Mouse (Mus musculus) ovary, postnatal 36 days (tissue): Measurements from ENCODE around the gene Gpnmb.

ENCODE experiments used
- DNase-seq: peaks from one replicate; pipeline ENCODE4 v3.0.0; 2022; ENCODE audit warnings: low spot score, mixed read lengths

Gpnmb gene

GRCm38 (mm10) chr6:49036275-49037267 lies at the start of gene Gpnmb:
Gene Gpnmb, plus strand, starts transcription at chr6:49036546.
- peak; percentile 8 for DNase-seq

- no peak for DNase-seq
Observed at GRCm38 (mm10) chr6:48989971-48990370, 46.4 kb upstream of the Gpnmb start.

GRCm38 (mm10) chr6:48991991-48992390 lies 44.4 kb upstream of the Gpnmb start:
- DNase-seq: no peak

DNA sequence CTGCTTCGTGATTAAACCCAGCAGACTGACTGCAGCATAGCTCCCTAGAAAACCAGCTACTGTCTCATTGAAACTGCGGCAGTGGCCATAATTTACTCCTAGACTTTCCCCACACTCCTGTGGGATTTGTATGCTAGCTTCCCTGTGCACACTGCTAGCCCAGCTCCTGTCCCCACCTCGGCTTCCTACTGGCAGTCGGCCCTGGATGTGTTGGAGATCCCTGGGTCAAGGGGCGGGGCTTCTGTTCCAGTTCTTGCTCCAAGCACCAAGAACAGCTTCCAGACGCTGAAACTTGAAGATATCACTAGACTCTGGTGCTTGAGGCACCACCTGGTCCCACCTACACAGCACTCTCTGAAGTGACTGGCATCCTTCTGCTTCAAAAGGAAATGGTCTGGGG lies 38.2 kb upstream of the Gpnmb start:
- DNase-seq: no peak

DNA sequence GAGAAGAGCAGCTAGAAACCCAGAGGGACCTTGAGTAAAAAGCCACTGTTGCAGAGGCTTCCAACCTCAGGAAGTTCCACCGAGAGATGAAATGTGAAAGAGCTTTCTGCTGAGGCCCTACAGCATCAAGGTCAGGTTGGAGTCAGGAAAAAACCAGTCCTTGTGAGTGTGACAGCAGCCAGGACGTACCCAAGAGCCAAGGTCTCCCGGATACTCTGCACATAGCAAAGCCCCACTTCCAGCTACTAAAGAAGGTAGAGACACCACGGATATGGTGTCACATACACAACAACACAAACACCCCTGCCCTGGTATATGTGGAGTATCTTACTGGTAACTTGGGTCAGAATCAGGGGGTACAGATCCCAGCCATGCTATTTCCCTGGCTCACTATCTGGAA lies 37.5 kb upstream of the Gpnmb start:
- no peak for DNase-seq

- no peak for DNase-seq
Observed at GRCm38 (mm10) chr6:49003381-49003780, 33.0 kb upstream of the Gpnmb start.

DNA sequence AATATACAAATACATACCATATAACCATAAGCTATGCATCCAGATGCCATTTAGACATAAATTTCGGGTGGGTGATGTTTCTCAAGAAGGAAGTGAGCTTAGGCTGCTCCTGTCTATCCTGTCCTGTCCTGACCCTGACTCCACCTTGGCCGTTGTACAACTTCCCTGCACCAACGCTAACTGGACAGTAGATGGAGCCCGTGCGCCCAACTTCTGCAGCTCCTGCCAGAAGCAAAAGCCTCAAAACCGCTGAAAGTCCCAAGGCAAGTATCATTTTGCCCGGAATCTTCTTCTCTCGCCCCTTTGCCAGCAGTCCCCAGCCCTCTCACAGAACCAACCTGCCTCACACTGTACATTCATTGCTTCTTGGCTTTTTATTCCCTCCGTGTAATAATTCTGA lies 28.4 kb upstream of the Gpnmb start:
- peak; percentile 55 for DNase-seq

DNA sequence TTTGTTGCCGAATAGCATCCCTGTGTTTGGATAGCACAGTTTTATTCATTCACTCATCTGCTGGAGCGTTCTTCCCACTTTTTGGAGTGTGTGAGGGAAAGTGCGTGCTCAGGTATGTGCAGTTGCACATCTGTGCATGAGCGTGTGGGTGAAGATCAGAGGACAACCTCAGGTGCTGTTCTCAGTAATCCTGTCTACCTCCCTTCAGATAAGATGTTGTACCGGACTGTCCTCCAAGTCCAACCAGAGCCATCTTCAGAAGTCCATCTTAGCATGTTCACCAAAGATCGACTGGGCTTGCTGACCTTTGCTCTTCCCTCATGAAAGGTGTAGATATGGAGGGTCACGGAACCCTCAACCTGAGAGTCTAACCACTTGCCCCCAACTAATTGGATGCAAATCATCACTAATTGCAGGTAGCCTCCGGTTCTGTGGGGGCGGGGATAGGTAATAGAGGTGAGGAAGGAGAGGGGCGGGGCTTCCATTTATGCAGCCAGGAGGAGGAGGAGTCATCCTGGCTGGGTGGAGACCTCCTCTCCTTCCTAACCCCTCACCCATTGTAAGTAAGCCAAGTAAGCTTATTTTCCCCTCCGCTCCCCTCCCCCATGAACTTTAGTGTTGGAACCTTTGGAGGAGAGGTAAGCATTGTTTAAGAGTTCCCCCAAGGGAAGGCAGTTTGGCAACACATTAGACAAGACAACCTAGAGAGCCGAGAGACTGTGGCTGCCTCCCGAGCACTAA lies 27.8 kb upstream of the Gpnmb start:
- DNase-seq: no peak

GRCm38 (mm10) chr6:49009161-49009555 lies 27.2 kb upstream of the Gpnmb start:
- DNase-seq: no peak

DNA sequence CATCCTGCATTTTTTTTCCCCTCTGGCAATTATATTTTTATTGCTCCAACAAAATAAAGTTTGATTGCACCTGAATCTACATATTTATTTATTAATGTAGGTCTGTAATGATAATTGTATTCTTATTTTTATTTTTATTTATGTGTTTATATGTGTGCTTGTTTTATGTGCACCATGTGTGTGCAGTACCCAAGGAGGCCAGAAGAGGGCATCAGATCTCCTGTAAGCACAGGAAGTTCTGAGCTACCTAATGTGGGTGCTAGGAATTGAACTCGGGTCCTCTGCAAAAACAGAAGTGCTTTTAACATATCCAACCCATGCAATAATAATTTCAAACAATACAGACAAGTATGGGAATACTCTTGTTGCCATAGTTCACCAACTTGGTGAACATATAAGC lies 26.7 kb upstream of the Gpnmb start:
- DNase-seq: no peak

GRCm38 (mm10) chr6:49011191-49011590 lies 25.2 kb upstream of the Gpnmb start:
- DNase-seq: no peak

GRCm38 (mm10) chr6:49013023-49013422 lies 23.3 kb upstream of the Gpnmb start:
- DNase-seq: no peak

GRCm38 (mm10) chr6:49013458-49013857 lies 22.9 kb upstream of the Gpnmb start:
- DNase-seq: no peak

DNA sequence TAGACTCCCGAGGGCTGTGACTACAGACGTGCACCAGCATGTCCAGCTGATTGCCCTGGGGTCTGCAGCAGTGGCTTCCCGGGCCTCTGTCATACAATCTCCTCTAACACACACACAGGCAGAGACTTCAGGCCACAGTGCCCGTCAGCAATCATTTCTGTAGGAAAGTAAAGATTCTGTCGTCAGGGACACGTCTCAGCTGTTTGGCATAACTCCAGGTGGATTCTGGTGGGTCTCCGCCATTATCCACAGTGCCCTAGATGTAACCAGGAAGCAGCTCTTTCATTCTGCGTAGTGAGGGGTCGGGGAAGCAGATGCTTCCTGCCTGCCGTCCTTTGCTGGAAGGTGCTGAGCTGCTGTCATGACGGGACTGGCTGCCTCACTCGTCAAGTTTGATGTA lies 19.2 kb upstream of the Gpnmb start:
- DNase-seq: no peak

GRCm38 (mm10) chr6:49019341-49019740 lies 17.0 kb upstream of the Gpnmb start:
- DNase-seq: no peak

GRCm38 (mm10) chr6:49021141-49022012 lies 15.0 kb upstream of the Gpnmb start:
- DNase-seq: no peak

- DNase-seq: no peak
Observed at GRCm38 (mm10) chr6:49022384-49022783, 14.0 kb upstream of the Gpnmb start.

DNA sequence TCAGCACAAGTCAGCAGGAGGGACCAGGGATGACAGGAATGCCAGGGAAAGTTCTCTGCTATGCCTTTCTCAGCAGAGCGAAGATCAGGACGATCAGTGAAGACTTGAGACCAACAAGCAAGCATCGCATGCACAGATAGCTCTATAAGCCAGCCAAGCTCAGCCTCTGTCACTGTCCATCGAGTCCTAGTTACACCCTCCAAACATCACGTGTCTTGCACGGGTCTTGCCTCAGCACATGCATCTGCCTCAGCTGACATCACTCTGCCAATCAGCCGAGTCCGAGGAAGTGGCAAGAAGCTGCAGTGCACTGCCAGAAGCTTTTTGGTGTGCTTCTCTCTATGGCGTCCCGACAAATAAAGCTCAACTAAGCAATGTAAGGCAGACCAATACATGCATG lies 13.0 kb upstream of the Gpnmb start:
- no peak for DNase-seq

DNA sequence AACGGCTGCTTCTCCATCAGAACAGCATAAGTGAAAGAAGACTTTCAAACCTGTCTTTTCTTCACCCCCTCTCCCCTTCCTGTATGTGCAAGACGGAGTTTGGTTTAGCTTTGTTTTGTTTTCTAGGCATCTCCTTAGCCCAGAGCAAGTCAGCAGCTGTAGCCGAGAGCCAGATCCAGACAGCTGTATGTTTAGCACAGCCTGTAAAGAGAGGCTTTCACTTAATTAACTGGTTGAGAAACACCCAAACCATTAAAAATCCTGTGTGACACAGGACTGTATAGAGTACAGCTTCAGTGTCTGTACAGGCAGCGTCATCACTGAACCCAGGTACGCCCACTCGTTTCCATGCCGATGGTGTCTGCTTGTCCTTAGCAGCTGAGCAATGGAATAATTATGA lies 11.1 kb upstream of the Gpnmb start:
- no peak for DNase-seq

DNA sequence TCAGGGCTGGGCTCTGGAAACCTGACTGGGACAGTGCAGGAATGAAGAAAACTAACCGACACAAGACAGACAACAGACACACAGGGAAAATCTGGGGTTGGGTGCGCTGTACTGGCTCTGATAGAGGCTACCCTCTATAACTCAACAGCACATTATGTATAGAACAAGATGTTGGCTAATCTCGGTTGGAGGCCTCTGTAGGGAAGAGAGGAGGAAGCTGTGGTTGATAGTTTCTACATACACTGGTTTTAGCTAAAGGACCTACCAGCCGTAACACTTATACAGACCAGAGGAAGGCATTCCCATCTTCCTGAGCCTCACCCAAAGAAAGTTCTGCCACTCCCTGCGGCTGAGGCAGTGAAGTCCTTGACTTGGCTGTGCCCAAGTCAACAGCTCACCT lies 9.8 kb upstream of the Gpnmb start:
- no peak for DNase-seq

DNA sequence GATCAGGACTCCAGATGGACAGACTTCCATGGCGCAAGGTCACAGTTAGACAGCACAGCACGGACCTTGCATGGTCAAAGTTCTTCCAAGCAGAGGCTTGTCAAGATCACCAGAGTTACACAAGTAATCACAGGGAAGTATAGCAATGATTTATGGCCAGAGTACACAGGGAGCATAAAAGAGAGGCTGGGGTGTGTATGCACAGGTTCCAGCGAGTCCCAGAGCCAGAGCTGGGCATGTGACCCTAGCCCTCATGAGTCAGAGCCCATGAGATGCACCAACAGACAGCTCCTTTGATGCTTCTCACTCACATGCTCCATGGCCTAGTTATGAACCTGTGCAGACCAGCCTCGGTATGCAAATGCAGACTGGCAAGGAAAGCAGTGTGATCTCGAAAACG lies 8.3 kb upstream of the Gpnmb start:
- no peak for DNase-seq

- DNase-seq: no peak
Observed at GRCm38 (mm10) chr6:49028708-49029107, 7.6 kb upstream of the Gpnmb start.
